Mouse (Mus musculus): ENCODE measurements around the gene Kdm4d. TPM values are rescaled to one million over a fixed set of nuclear protein-coding genes. Genes with fewer than 3 reads are reported as not detected.
A peak's percentile ranks its signal among the peaks of the same experiment; 100 is the strongest.
"Not testable (repeated sequence)": the region's sequence is repeated elsewhere in the genome, so short reads cannot be mapped to it uniquely, and the experiment has no call there.

Gene Kdm4d
- polyA plus RNA-seq, 1 experiment from 2014 or later: 0.04 TPM

DNA sequence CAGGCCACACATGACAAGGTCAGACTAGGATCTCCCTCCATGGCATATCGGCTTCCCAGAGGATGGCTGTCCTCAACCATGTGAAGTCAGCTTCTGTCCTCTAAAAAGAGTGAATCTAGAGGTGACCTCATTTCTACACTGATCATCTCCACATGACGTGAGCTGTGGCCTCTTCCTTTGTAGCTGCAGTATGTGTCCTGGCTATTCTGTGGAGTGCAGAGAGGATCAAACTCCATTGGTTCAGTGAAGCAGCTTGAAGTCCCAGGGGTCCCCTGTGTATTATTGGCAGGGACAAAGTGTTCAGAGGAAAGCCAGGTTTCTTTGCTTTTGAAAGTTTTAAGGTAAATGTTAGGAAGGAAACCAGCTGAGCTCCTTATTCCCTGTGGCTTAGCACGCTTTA is 17.8 kb upstream of the Kdm4d start:
- H3K27me3 ChIP-seq (replicated peaks; ENCODE audit: control insufficient read depth, insufficient read depth, low read length): no peaks in the 10 kb centered on the region
- H3K9me3 ChIP-seq (ENCODE audit: control insufficient read depth): no peaks in the 10 kb centered on the region
- WGBS: 85% methylated on average over 3 of the region's 3 CpGs
- no peak for ATAC-seq
- H3K9ac ChIP-seq (ENCODE audit: low read depth, low read length): no peak overlapping the region
- no peak for TF ChIP-seq CTCF (IDR thresholded peaks at IDR 0.05; ENCODE audit: low read depth)
- H3K27ac ChIP-seq (ENCODE audit: low read depth, low read length): no peak overlapping the region
- H3K4me2 ChIP-seq (replicated peaks; ENCODE audit: low read depth): no peak overlapping the region
- no peak overlapping the region for H3K4me3 ChIP-seq (ENCODE audit: low read depth, low read length)
- H3K36me3 ChIP-seq (ENCODE audit: control insufficient read depth, insufficient read depth): 0 out of 2 replicates have a peak, but pooled peaks cover 3% of the 10 kb centered on the region
- H3K4me1 ChIP-seq (replicated peaks; ENCODE audit: control insufficient read depth, insufficient read depth, low read length): no peaks in the 10 kb centered on the region

DNA sequence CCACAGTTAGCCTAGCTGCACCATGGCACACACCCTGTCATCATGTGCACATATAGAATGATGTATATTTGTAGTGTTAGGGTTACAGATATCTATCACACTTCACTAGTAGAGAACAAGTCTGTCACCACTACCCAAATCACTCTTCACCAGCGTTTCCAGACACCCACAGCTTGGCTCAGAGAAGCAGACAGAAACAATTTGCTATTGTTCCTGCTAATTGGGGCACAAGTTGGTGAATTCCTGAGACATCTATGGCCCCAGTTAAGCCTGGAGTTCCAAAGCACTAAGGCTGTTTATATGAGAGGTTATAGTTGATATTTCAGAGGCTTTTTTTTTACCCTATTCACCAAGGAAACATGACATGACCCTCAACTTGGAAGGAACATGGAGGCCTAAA is 17.0 kb upstream of the Kdm4d start:
- no peaks in the 10 kb centered on the region for H3K4me1 ChIP-seq (replicated peaks; ENCODE audit: control insufficient read depth, insufficient read depth, low read length)
- H3K4me2 ChIP-seq (replicated peaks; ENCODE audit: low read depth): no peak overlapping the region
- no peak for ATAC-seq
- H3K27ac ChIP-seq (ENCODE audit: low read depth, low read length): no peak overlapping the region
- no peaks in the 10 kb centered on the region for H3K27me3 ChIP-seq (replicated peaks; ENCODE audit: control insufficient read depth, insufficient read depth, low read length)
- 0 out of 2 replicates have a peak, but pooled peaks cover 3% of the 10 kb centered on the region for H3K36me3 ChIP-seq (ENCODE audit: control insufficient read depth, insufficient read depth)
- H3K9ac ChIP-seq (ENCODE audit: low read depth, low read length): no peak overlapping the region
- 58% methylated on average over 1 of the region's 1 CpGs for WGBS
- no peak for TF ChIP-seq CTCF (IDR thresholded peaks at IDR 0.05; ENCODE audit: low read depth)
- no peaks in the 10 kb centered on the region for H3K9me3 ChIP-seq (ENCODE audit: control insufficient read depth)
- H3K4me3 ChIP-seq (ENCODE audit: low read depth, low read length): no peak overlapping the region

DNA sequence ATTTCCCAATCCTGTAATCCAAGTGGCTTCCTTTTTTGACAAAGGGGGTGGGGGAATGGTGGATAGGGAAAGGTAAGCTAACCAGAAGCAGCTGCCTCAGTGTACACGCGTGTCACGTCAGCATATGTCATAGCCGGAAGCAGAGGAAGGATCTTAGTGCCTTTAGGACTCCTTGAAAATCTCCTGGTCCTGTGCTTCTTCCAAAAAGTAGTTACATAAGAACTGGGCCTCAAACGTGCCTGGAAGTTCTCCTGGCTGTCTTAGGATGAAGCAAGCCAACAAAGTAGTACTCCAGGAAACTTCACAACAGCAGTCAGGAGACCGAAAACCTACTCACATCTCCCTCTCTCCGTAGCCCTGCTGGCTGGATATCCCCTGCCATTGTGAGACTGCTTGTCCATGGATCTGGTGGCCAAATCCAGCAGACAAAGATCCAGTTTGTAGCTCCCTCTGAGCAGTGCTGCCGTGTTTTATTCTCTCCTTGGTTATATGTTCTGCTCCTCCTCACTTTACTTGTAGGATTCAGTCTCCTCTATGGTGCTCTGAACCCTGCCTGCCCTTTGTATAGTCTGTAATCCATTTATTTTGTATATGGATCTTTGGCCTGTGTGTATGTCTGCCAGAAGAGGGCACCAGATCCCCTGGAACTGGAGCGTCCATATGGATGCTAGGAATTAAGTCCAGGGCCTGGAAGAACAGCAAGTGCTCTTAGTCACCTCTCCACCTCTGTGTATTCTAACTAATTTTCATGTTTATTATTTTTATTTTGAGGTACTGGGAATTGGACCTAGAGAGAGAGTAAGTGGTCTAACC is 12.6 kb upstream of the Kdm4d start:
- Histone ChIP-seq H3K4me1 (replicated peaks; ENCODE audit: control insufficient read depth, insufficient read depth, low read length) (no peaks in the 10 kb centered on the region), H3K27ac (ENCODE audit: low read depth, low read length) (no peak overlapping the region)
- 73% methylated on average over 9 of the region's 9 CpGs for WGBS

DNA sequence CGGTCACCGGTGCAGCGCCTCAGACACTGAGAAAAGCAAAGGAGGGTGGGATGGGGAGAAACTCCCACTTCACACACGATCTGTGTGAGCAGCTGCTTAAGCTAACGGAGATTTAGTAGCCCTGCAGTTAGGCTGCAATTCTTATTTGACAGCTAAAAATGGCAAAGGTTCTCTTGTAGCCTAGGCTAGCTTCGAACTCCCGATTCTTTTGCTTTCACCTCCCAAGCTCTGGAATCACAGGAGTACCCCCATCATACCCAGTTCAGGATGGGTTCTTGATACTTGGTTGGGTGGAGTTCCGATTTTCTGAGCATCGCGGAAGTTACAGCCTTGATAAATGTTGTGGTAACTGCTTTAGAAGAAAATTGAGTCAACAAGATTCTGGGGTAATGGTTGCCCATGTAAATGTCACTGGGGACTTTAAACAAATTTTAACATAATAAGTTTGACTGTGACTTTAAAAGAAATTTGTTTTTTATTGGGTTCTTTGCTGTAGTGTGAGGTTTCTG is 688 bp upstream of the Kdm4d start:
- Histone ChIP-seq H3K4me2 (replicated peaks; ENCODE audit: low read depth) (peak overlapping the region; percentile 90), H3K27ac (ENCODE audit: low read depth, low read length) (peak overlapping the region; percentile 60), H3K4me1 (replicated peaks; ENCODE audit: control insufficient read depth, insufficient read depth, low read length) (peaks cover 6% of the 10 kb centered on the region; the same call in 1 of the 2 replicates), H3K4me3 (ENCODE audit: low read depth, low read length) (peak overlapping the region; percentile 86), H3K36me3 (ENCODE audit: control insufficient read depth, insufficient read depth) (peaks cover 28% of the 10 kb centered on the region), H3K9me3 (ENCODE audit: control insufficient read depth) (no peaks in the 10 kb centered on the region), H3K9ac (ENCODE audit: low read depth, low read length) (peak overlapping the region; percentile 92), H3K27me3 (replicated peaks; ENCODE audit: control insufficient read depth, insufficient read depth, low read length) (no peaks in the 10 kb centered on the region)
- TF ChIP-seq CTCF (IDR thresholded peaks at IDR 0.05; ENCODE audit: low read depth): no peak
- 2% methylated on average over 10 of the region's 10 CpGs for WGBS
- no peak for ATAC-seq

More for the DNA sequence above, 12.6 kb upstream of the Kdm4d start:
- peak; percentile 85 for TF ChIP-seq CTCF (IDR thresholded peaks at IDR 0.05; ENCODE audit: low read depth)
- H3K36me3 ChIP-seq (ENCODE audit: control insufficient read depth, insufficient read depth): peaks cover 36% of the 10 kb centered on the region
- H3K9ac ChIP-seq (ENCODE audit: low read depth, low read length): no peak overlapping the region
- peak; percentile 51; the same call in 1 of the 2 replicates for ATAC-seq
- H3K4me2 ChIP-seq (replicated peaks; ENCODE audit: low read depth): no peak overlapping the region
- no peaks in the 10 kb centered on the region for H3K27me3 ChIP-seq (replicated peaks; ENCODE audit: control insufficient read depth, insufficient read depth, low read length)
- no peak overlapping the region for H3K4me3 ChIP-seq (ENCODE audit: low read depth, low read length)
- no peaks in the 10 kb centered on the region for H3K9me3 ChIP-seq (ENCODE audit: control insufficient read depth)

DNA sequence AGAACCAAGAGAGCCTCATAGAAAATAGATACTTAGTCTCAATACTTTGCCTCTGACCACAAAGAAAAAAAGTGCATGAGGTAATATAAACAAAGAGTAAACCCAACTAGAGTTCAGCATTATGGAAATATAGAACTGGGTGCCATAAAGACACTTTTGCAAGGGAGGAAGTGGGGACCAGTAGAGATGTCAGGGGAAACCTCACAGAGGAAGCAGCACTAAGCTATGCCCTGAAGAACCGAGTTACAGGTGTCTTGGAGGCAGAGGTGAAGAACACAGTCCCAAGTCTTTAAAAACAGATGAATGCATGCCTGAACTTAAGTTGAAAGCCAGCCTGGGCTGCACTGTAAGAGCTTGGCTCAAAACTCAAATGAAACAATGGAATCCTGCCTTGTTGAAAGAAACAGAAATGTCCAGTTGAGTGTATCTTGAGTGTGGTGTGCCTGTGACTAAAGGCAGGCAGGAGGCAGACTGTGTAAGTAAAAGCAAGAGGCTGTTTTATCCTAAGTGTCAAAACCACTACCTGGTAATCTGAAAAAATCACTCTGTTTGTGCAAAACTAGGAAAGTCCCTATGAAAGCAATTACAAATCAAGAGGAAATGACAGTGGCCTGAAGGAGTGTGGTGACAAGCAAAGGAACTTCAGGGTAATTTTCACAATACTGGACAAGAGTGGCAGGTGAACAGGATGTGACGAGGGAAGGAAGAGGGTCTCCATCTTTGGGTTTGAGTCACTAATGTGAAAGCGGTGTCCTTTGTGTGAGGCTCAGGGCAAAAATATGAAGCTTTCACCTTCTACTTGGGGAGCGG is 1.2 kb downstream of the Kdm4d start:
- ATAC-seq: no peak
- Histone ChIP-seq H3K4me1 (replicated peaks; ENCODE audit: control insufficient read depth, insufficient read depth, low read length) (peaks cover 6% of the 10 kb centered on the region; the same call in 1 of the 2 replicates), H3K36me3 (ENCODE audit: control insufficient read depth, insufficient read depth) (peaks cover 16% of the 10 kb centered on the region), H3K4me3 (ENCODE audit: low read depth, low read length) (no peak overlapping the region), H3K9me3 (ENCODE audit: control insufficient read depth) (no peaks in the 10 kb centered on the region), H3K27ac (ENCODE audit: low read depth, low read length) (no peak overlapping the region), H3K27me3 (replicated peaks; ENCODE audit: control insufficient read depth, insufficient read depth, low read length) (no peaks in the 10 kb centered on the region), H3K9ac (ENCODE audit: low read depth, low read length) (no peak overlapping the region), H3K4me2 (replicated peaks; ENCODE audit: low read depth) (no peak overlapping the region)
- no peak for TF ChIP-seq CTCF (IDR thresholded peaks at IDR 0.05; ENCODE audit: low read depth)
- 76% methylated on average over 4 of the region's 4 CpGs for WGBS

DNA sequence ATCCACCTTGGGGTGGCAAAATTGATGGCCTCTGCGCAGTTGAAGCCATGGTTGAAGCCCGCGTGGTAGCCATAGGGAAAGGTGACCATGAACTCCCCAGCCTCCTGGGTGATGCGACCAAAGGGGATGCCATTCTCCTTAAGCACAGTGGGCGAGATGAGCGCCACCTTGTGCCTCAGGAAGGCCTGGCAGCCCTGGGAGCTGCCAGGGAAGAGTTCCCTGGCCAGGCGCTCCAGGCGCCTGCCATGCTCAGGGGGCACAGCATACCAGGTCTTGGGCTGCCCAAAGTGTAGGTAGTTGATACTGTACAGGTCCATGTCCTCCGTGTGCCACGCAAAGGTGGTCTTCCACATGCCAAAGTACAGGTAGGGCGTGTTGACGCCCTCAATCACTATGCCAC is 36.6 kb downstream of the Kdm4d start:
- H3K27me3 ChIP-seq (replicated peaks; ENCODE audit: control insufficient read depth, insufficient read depth, low read length); H3K9me3 ChIP-seq (ENCODE audit: control insufficient read depth); H3K4me1 ChIP-seq (replicated peaks; ENCODE audit: control insufficient read depth, insufficient read depth, low read length); H3K27ac ChIP-seq (ENCODE audit: low read depth, low read length); H3K36me3 ChIP-seq (ENCODE audit: control insufficient read depth, insufficient read depth); H3K4me2 ChIP-seq (replicated peaks; ENCODE audit: low read depth); ATAC-seq; H3K9ac ChIP-seq (ENCODE audit: low read depth, low read length); H3K4me3 ChIP-seq (ENCODE audit: low read depth, low read length): not testable (repeated sequence)
- WGBS: 78% methylated on average over 12 of the region's 12 CpGs

DNA sequence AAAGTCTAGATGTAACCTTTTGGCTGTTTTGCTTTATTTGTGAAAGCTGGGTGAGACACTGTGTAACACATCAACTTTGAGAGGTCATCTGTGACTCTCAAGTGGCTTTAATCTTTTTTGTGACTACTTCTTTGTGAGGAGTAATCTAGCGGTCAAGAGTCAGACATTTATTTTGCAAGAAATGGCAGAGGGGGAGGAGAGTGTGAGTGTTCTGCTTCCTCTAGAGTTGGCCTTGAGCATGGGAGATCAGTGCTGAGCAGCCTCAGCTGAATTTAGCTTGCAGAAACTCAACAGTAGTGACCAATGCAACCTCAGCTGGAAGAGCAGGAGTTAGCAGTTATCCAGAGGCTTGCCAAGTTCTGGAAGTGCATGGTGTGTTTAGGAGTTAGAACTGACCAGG is 37.7 kb downstream of the Kdm4d start:
- not testable (repeated sequence) for H3K4me3 ChIP-seq (ENCODE audit: low read depth, low read length); H3K9me3 ChIP-seq (ENCODE audit: control insufficient read depth); H3K4me2 ChIP-seq (replicated peaks; ENCODE audit: low read depth); H3K36me3 ChIP-seq (ENCODE audit: control insufficient read depth, insufficient read depth); H3K27me3 ChIP-seq (replicated peaks; ENCODE audit: control insufficient read depth, insufficient read depth, low read length); H3K27ac ChIP-seq (ENCODE audit: low read depth, low read length); H3K4me1 ChIP-seq (replicated peaks; ENCODE audit: control insufficient read depth, insufficient read depth, low read length); ATAC-seq; H3K9ac ChIP-seq (ENCODE audit: low read depth, low read length)
- 70% methylated on average over 1 of the region's 1 CpGs for WGBS
